Mouse (Mus musculus) layer of hippocampus, postnatal 36 days (tissue): ENCODE data around the gene Pnmal2. TPM values are rescaled to one million over a fixed set of nuclear protein-coding genes. Genes with fewer than 3 reads are reported as not detected.
"Not testable (repeated sequence)": the region's sequence is repeated elsewhere in the genome, so short reads cannot be mapped to it uniquely, and the experiment has no call there.

Experiments used
- DNase-seq, 2 experiments: peaks; one replicate each; pipeline ENCODE4 v3.0.0; 2022
- total RNA-seq, 2 experiments: library from RNA; stranded (reverse); gene quantifications; 2 replicates each; pipeline ENCODE4 v1.2.3; 2021

Gene Pnmal2
- total RNA-seq, 2 experiments from 2014 or later: 345 to 361 TPM

DNA sequence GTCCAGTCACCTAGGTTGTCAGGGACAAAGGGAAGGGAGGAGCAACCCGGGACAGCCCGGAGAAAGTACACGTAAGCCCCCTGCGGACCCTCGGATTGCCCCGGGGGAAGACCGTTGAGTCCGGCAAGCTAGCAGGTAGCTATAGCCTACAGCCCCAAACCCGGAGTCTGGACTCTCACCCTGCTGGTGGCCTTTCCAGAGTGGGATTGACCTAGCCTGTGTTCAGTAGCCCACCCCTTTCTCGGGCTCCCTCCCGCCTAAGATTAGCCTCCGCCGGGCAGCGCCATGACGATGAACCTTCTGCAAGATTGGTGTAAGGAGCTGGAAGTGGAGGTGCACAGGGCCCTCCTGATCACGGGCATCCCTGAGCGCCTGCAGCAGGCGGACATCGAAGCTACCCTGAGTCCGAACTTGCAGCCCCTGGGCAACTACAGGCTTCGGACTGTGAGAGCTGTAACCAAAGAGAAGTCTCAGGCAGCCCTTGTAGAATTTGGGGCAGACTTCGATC is 380 bp downstream of the Pnmal2 start:
- no peak for DNase-seq

DNA sequence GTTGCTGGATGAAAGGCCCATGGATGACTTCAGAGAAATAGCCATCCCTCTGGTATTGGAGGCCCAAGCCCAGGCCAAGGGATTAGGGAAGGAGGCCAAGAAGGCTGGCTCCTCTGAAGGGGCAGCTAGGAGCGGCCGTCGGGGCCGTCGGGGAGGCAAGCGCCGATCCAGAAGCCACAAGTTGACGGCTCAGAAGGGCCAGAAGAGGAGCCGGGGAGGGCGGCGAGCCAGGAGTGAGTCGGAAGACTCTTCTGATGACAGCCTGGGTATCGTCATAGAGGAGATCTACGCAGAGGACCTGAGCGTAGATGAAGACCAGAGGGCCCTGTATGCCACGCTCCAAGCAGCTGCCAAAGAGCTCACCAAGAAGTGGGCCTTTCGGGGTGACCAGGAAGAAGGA is 937 bp downstream of the Pnmal2 start:
- peak; percentile 44 to 57 for DNase-seq

DNA sequence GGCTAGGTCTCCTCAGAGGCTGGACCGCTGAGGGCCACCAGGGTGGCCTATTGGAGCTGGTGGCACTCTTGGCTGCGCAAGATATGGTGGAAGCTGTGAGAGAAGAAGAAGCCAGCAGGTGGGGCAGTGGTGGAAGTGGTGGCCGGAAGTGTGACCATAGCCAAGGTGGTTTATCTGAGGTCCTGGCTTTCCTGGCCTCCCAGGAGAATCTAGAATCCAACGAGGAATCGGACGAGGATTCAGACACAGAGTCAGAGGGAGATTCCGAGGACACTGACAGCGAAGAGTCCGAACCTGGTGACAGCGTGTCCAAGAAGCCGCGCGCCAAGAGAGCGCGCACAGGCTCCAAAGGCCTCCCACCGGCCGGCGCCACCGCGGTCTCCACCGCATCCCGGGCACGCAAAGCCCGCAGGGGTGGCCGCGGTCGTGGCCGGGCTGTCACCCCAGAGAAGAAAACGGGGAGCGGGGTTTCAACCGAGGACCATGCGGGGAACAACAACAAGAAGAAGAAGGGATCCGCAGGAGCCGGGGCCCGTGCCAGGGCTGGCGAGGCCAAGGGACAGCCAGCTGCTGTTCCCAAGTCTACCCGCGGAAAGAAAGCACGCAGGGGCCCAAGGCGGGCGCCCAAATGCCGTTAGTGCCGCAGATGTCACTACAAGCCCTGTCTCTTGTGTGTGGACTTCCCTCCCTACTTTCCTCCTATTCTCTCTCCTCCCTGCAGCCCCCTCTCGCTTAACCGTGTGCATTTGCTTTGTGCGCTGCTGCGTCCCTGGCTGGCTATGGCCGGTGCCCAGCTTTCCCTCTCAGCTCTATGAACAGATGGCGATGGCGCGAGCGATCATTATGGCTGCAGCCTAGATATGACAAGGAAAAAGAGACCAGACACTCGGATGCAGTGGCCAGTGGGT is 2.2 kb downstream of the Pnmal2 start:
- peak in 1 of 2 experiments; percentile 56 for DNase-seq

DNA sequence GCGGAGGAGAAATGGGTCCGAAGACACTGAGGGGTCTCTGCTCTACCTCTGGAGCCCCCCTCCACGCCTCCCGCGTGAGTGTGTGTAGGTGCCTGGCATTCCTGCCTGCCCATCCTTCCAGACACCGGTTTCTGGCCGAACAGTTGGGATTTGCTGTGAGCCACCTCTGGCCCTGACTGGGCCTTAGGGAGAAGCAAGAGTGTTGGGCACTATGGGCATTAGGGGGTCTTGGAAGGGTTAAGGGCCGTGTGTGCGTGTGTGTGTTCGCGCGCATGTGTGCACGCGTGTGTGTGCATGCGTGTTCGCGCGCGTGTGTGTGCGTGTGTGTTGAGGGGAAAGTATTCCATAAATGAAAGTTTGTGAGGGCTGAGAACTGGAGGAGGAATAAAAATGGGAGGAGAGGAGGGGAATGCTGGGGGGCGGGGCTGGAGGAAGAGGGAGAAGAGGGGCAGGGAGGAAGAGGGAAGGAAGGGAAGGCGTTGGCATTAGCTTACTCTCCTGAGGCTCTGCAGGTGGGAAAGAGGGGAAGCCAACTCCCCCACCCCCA is 2.9 kb downstream of the Pnmal2 start:
- DNase-seq: peak in 1 of 2 experiments; percentile 36

DNA sequence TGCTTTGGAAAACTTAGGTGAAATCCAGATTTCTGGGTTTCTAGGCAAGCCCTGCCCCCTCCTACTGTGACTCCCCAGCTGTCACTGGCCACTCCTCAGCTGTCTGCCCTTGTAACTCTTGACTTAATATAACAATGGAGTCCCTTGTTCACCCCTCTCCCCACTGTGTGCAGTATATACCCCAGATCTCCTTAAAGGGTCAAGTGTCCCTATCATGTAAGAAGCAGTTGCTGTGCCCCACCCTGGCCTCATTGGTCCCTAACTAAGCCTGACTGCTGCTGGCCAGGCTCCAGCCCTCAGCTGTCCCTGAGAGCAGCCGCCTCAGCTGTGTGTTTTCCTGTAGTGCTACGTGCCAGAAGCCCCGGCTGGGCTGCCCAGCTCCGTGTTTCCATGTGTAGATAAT is 3.5 kb downstream of the Pnmal2 start:
- DNase-seq: peak in 1 of 2 experiments; percentile 34

DNA sequence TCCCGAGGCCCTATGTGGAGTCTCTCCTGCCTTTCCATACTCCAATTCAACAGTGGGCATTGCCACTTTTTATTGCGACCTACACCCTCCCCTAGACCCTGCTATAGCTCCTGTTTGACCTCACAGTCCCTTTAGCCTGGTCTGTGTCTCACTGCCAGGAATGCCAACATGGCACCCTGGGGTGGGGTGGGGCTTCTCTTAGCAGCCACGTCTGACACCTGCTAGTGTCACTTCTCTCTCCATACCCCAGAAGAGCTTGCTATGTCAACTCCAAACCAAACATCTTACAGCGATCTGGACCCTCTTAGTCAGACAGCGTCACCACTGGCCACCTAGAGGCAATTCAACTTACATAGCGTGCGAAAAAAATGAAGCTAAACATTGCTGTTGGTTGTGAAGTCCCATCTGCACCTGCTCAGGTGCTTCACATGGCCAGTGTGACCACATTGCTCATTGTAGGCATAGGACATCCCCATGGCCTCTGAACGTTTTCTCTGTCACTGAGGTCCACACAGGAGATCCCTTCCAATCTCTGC is 4.5 kb downstream of the Pnmal2 start:
- no peak for DNase-seq

DNA sequence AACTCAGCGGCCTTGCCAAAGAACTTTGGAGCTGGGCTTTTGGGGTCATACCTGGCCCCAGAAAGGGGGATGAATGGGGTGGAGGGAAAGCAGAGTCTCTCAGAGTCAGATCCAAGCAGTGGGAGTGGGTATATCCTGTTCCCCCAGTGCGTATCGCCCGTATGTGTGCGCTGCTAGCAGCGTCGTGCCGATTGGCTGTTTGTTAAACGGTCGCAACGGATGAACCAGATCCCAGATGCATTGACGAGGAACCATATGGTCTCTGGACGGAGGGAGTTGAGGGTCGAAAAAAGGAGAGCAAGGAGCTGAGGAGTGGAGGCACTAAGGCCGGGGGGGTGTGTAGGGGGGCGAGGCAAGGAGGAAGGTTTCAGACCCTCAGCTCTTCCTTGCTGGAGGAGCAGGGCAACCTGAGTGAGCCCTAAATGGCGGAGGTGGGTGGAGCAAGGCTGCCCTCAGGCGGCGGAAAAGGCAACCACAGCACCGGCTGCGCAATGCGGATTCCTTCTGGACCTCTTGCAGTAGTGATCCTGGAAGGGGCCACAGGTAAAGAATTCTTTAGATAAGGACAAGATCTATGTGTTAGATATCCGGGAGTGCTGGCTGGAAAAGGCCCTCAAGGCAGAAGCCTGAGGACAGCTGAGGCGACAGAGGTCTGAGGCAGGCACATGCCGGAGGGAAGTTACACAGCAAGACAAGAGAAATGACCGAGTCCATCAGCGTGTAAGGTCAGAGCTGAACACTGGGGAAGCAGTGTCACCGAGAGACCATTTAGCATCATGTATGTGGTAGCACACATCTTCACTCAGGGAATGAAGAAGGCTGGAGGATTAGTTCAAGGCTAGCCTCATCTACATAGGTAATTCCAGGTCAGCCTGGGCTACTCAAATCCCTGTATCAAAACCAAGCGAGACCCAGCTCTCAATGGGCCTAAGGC is 5.7 kb downstream of the Pnmal2 start:
- DNase-seq: peak; percentile 83 to 84

DNA sequence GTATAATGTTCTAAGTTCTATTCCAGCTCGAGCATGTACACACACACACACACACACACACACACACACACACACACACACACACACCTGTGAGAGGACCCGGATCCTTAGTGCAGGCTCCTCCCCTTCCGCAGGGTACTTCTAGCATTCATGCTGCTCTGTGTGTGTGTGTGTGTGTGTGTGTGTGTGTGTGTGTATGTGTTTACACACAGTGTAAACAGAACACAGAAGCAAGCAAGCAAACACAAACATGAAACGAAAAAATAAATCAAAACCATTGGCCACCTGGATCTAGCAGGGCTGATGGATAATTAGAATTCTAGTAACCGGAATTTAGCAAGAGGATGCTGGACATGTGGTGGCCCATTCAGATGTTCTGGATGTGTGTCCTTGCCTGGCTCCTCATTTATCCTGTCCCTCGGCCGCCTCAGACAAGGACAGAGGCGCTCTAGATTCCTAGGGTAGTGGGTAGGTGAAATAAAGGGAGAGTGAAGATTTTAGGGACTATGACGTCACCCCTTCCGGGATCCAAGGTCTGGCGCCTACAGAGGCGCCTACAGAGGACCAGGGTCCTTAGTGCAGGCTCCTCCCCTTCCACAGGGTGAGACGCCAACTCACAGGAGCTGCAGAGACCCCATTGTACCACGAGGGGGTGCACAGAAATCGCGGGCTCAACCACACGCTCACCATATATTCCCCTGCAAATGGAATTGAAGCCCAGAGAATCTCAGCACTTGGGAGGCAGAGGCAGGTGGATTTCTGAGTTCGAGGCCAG is 6.6 kb downstream of the Pnmal2 start:
- peak; percentile 86 to 87 for DNase-seq

DNA sequence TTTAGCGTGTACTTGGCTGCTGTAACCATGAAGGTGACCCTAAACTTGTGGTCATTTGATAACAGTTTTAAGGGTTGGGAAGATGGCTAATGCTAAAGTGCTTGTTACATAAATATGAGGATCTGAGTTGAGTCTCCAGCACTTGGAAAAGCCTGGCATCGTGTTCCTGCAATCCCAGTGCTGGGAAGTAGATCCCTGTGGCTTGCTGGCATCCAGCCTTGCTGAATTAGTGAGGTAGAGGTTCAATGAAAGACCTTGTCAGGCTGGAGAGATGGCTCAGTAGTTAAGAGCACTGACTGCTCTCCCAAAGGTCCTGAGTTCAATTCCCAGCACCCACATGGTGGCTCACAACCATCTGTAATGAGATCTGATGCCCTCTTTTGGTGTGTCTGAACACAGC is 9.3 kb downstream of the Pnmal2 start:
- DNase-seq: not testable (repeated sequence)

DNA sequence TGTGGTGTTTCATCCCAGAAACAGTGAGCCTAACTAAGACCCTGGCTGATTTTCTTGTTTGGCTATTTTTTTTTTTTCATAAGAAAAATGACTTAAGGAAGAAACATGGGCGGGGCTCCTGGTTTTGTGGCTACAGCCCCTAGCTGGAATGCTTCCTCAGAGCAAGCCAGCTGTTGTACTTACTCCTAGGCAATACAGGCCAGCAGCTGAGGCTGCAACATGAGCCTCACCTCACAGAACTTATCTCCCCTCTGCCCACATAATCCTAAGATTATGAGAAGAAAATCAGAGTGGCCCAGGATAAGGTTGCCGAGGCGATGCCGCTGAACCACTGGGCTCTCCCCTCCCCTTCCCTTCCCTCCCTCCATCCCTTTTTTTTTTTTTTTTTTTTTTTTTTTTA is 11.2 kb downstream of the Pnmal2 start:
- no peak for DNase-seq

DNA sequence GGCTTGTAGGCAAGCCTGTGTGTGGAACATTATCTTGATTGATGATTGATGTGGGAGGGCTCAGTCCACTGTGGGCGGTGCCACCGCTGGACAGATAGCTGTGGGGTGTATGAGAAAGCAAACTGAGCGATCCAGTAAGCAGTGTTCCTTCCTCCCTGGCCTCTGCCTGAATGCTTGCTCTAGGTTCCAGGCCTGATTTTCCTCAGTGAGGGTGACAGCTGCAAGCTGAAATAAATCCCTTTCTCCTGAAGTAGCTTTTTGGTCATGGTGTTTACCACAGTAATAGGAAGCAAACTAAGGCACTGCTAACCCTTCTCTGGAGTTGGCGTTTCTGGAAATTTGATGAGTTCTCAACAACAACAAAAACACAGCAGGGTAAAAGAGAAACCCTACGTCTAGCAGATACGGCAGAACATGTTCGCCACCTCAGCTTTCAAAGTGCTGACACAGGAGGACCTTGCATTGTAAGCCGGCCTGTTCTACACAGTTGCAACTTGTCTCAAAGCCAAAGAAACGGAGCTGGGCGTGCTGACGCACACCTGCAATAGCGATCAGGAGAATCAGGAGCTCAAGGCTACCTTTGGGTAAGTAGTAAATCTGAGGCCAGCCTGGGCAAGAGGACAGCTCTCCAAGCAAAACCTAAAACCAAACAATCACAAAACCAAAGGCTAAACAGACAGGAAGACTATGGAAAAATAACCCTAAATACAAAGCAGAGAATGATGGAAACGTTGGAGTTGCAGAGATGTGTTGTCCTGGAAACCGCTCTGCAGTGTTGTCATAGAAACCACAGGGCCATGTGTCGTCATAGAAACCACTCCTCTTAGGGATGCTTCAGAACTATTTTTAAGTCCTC is 12.2 kb downstream of the Pnmal2 start:
- peak; percentile 38 to 60 for DNase-seq

DNA sequence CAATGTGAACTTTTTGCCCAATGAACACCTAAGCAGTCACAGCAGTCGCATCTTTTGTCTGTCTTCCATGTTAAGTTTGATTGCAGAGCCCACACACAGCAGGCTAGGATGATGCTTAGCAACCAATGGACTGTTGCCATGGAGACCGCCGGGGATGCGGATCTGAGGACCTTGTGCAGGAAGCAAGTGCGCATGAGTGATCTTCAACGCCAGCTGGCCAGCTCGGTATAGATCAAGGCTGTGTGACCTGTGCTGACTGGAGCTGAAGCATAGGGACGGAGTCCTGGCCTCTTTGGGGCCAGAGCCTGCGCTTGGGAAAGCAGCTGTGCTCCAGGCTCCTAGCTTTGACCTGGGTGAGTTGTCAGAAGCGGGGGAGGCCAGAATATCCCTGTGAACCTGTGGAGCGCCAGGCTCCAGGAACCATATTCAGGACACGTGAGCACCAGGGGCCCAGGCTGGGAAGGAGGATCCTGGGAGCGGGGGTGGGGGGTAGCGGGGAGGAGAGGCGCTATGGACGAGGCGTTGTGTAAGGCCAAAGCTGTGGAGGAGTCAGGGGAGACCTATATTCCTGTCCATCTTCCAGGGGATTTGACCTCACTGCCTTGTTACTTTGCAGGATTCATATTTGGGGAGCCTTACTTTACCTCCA is 15.2 kb downstream of the Pnmal2 start, which contains the start of gene Pnmal1:
TSS of gene Pnmal1 (plus strand) at position 141 of the 649 bp plus-strand sequence.
- DNase-seq: peak; percentile 89

DNA sequence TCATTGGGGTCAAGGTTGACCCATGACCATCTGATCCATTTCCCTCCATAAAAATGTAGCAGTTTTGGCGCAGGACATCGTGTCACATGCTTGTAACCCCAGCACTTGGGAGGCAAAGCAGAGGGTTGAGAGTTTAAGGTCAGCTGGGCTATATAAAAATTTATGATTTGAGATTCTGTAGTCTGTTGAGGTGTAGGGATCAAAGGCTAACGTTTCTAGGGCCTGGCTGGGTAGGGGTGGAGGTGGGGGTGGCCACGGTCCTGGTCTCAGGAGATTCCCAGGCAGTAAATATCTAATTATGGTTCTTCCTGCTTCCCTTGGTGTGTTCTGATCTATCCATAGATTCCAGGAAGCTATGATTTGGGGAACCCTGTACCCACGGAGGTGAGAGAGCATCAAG is 17.2 kb downstream of the Pnmal2 start:
- DNase-seq: no peak

DNA sequence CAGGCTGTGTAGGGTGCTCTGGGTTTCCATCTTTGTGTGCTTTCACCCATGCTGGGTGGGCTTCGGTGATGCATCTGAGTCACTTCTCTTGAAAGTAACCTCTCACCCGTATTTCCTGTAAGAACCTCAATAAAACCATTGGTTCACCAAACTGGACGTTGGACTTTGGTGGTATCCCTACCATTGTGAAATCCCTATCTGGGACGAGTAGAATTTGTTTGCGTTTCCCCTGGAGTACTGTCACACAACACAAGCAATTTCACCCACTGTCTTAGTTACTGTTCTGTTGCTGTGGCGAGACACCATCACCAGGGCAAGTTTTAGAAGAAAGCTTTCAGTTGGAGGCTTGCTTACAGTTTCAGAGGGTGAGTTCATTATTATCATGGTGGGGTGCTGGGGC is 23.9 kb downstream of the Pnmal2 start:
- DNase-seq: no peak

DNA sequence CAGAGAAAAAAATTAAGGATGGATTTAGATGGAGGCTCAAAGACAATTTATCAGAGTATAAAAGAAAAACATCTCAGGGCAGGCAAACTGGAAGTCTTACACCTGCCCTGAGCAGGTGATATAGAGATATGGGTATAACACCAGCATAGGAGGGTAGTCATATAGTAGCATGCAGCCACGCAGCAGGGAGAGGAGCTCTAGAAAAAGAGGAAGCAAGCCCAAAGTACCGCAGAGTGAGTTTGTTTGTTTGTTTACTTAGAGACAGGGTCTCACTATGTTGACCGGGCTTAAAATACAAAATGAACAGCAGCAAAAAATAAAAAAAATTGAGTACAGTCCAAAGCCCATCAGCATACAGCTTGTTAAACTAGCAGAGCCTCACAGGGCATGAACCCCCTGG is 26.7 kb downstream of the Pnmal2 start:
- no peak for DNase-seq

DNA sequence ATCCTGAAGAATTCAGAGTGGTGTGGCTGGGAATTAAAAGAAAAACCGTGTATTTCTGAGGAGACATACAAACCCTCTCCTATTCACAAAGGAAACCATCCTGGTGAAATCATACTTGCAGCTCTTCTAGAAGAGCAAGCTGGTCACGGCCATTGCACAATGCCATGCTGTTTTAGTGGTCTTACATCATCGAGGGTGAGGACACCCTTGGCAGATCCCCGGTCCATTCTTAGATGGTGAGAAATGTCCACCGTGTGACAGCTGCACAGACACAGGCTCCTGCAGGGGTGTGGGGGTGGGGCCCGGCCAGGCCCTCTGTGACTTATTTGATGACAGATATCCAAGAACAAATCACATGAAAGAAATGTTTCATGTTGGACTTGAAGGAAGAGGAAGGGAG is 29.5 kb downstream of the Pnmal2 start:
- DNase-seq: no peak

DNA sequence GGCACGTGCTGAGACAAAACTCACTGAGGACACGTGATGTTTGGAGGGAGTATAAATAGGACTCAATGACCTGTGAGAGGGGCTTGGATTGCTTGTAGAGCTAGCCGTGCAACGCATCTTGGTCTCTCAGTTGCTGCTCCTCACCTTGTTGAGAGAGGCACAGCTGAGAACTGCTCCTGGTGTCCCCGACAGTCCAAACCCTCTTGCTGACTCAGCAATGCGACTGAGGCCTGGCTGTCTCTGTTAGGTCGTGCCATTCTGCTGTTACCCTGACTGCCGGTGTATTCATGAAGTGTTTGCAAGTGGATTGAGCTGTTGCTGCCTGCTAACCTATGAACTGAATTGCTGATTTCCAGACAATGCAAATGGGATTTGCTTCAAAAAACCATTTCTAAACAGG is 31.8 kb downstream of the Pnmal2 start:
- no peak for DNase-seq

DNA sequence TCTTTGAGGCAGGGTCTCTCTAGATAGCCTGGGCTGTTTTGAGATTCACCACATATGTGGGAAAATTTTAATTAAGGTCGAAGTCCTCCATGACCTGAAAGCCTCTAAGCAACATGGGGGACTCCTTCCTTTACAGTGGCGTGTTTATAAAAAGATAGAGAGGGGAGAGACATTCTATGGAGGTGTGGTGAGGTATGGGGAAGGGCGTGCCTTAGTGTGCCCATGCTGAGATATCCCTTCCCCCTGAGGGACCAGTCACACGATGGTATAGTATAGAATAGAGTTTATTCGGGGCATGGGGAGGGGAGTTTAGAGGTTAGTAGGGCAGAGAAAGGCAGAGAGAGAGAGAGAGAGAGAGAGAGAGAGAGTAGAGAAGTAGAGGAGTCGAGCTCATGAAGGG is 33.7 kb downstream of the Pnmal2 start:
- DNase-seq: no peak

DNA sequence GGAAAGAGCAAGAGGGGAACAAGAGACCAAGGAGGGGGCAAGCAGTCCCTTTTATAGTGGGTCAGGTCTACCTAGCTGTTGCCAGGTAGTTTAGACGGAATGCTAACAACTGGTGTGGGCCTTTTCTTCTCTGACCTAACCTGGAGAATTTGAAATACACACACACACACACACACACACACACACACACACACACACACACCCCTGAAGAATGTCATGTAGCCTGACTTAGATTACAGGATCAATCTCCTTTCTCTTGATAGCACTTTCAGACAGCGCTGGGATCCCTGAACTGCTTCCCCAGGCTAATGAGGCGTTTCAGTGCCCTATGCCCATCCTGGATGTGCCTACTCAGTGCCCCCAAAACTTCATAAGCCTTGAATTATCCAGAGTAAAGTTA is 34.1 kb downstream of the Pnmal2 start:
- DNase-seq: no peak

DNA sequence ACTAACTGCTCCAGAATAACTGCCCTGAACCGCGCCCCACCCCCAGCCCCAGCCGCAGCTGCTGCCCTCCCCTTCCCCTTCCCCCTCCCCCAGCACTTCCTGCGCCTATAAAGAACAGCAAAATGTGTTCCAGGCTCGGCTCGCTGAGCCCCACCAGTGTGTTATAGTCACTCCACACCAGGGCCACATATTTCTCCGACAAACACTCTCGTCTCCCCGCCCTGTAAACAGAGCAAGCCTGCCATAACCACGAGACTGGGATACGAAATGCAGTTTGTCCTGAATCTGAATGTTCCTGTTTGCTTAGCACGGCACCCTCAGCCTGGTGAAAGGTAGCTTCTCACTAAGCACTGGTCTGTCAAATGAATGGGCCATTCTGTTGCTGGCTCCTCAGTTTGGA is 35.9 kb downstream of the Pnmal2 start:
- peak; percentile 44 to 56 for DNase-seq
